Mouse (Mus musculus) embryonic fibroblast, embryonic 13.5 days (primary cell): ENCODE results near the gene Tanc2.

Source experiments
- CTCF ChIP-seq: IDR thresholded peaks from 2 replicates; pipeline ENCODE4 v1.5.1; 2011; ENCODE audit warnings: mild to moderate bottlenecking, control low read depth, low read length, moderate library complexity, borderline replicate concordance; ENCODE audit not compliant: insufficient read depth
- POLR2A ChIP-seq: IDR thresholded peaks from 2 replicates; pipeline ENCODE4 v1.6.1; 2011; ENCODE audit warnings: low read depth, mild to moderate bottlenecking, control low read depth, low read length, moderate library complexity

DNA sequence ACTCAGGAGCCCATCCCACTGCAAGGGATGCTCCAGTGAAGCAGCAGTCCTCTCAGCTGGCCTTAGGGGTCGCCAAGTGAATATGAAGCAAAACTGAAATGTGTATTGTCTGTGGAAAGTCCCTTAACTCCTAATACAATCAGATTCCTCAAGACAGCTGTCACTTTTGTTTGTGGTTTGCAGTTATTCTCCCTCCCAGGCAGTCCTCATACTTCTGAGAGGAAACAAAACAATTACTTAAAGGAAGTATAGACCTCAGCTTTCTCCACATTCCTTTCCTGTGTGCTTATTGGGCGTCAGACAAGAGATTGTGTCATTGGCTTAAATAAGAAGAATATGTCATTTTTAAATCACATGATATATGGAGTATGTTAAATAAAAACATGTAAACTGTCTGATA lies 311.7 kb downstream of the Tanc2 start:
- TF ChIP-seq CTCF, result no peak
- no peak for TF ChIP-seq POLR2A
